Mouse (Mus musculus) stomach, embryonic 15.5 days (tissue): ENCODE data around the gene Swsap1. TPM values are rescaled to one million over a fixed set of nuclear protein-coding genes. Genes with fewer than 3 reads are reported as not detected.
A peak's percentile ranks its signal among the peaks of the same experiment; 100 is the strongest.

Source experiments
- ATAC-seq: fragments of 200-750 bp; cut with Nextera tagmentation; 2 replicates; pipeline ENCODE4 v1.8.0; 2017; ENCODE audit warnings: low read depth, moderate number of reproducible peaks, moderate TSS enrichment; ENCODE audit not compliant: insufficient read depth, low FRiP score
- H3K27ac ChIP-seq: fragments of 300-500 bp; sonication (generic); 2 replicates; pipeline ENCODE4 v1.5.1; 2015; ENCODE audit warnings: mild to moderate bottlenecking, inconsistent platforms
- H3K27me3 ChIP-seq: fragments of 300-500 bp; sonication (generic); replicated peaks from 2 replicates; pipeline ENCODE4 v1.6.1; 2015; ENCODE audit warnings: inconsistent platforms
- H3K36me3 ChIP-seq: fragments of 300-500 bp; sonication (generic); 2 replicates; pipeline ENCODE4 v1.6.1; 2015; ENCODE audit warnings: inconsistent platforms
- H3K4me1 ChIP-seq: fragments of 300-500 bp; sonication (generic); 2 replicates; pipeline ENCODE4 v1.6.1; 2015; ENCODE audit warnings: inconsistent platforms
- H3K4me2 ChIP-seq: fragments of 300-500 bp; sonication (generic); 2 replicates; pipeline ENCODE4 v1.6.1; 2015; ENCODE audit warnings: mild to moderate bottlenecking, inconsistent platforms
- H3K4me3 ChIP-seq: fragments of 300-500 bp; sonication (generic); replicated peaks from 2 replicates; pipeline ENCODE4 v1.5.1; 2015; ENCODE audit warnings: inconsistent platforms
- H3K9ac ChIP-seq: fragments of 300-500 bp; sonication (generic); 2 replicates; pipeline ENCODE4 v1.6.1; 2015; ENCODE audit warnings: inconsistent platforms
- H3K9me3 ChIP-seq: fragments of 300-500 bp; sonication (generic); 2 replicates; pipeline ENCODE4 v1.6.1; 2016; ENCODE audit warnings: inconsistent platforms
- WGBS: fragments of 180-500 bp; shearing (Covaris S2); methylation state at CpG from one replicate; pipeline ENCODE4 v1.1.7; 2015; 5-methylcytosine and 5-hydroxymethylcytosine counted together
- polyA plus RNA-seq: library from polyadenylated mRNA; unstranded; fragments of >200 nt; fragmentation: Nextera tagmentation; extraction: Ambion mirVana; gene quantifications from 2 replicates; pipeline ENCODE4 v1.2.1, GENCODE M21; 2015

Swsap1 gene
- polyA plus RNA-seq, 1 experiment from 2014 or later = 6.2 TPM

GRCm38 (mm10) chr9:22000296-22000695, 44.7 kb downstream of the Swsap1 start:
- Histone ChIP-seq H3K4me2 (no peak overlapping the region), H3K27ac (no peak overlapping the region), H3K4me1 (peaks cover 22% of the 10 kb centered on the region), H3K4me3 (no peak overlapping the region), H3K36me3 (0 out of 2 replicates have a peak, but pooled peaks cover 8% of the 10 kb centered on the region), H3K27me3 (no peaks in the 10 kb centered on the region), H3K9ac (no peak overlapping the region), H3K9me3 (no peaks in the 10 kb centered on the region)
- 90% methylated on average over 6 of the region's 6 CpGs for WGBS
- no peak for ATAC-seq

- H3K27me3 ChIP-seq = no peaks in the 10 kb centered on the region
- H3K4me2 ChIP-seq = no peak overlapping the region
- H3K27ac ChIP-seq = no peak overlapping the region
- H3K4me1 ChIP-seq = peaks cover 22% of the 10 kb centered on the region
- no peak overlapping the region for H3K9ac ChIP-seq
- no peaks in the 10 kb centered on the region for H3K9me3 ChIP-seq
- no peak overlapping the region for H3K4me3 ChIP-seq
- no peak for ATAC-seq
- peaks cover 14% of the 10 kb centered on the region; the same call in 1 of the 2 replicates for H3K36me3 ChIP-seq
- WGBS = 80% methylated on average over 4 of the region's 4 CpGs
These were observed 46.1 kb downstream of the Swsap1 start for GRCm38 (mm10) chr9:22001633-22002032.

DNA sequence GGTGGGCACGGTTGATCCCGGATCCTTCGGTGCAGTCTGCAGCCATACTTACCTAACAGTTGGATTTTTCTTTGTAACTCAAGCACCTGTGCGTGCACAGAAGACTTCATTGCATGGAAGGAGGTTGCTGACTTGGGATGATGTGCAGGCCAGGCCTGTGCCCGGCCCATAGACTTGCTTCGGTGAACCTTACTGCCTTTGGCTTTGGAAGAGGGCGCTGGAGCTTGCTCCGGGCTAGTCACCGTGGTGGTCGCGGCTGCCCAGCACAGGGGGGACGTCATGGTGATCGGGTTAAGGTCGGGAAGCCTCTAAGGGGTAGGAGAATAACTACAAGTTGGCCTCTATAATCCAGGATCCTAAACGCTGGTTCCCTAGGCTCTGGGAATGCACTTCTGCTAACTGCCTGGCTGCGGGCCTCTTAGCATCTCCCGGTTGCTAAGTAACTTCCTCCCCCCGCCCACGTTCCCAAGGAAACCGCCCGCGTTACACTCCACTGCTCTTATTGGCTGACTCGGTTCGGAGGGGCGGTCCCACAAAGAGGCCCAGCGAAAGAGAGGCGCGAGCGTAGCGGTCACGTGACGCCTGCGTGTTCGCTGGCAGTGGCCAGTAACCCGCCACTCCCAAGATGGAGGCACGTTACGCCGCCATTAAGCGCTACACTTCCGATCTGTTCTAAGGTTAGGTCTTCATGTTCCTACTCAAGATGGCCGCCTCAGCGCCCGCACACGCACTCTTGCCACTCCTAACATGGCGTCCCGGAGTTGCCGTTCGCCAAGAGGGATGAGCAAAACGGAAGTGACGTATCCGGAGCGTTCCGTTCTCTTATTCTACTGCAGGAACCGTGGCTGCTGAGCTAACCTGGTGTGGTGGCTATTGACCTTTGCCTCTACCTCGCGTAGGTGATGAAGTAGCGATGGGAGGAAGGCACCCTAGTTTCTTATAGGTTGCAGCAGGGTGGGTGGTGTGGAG, 46.9 kb downstream of the Swsap1 start, which contains the start of the genes Ccdc151 and Prkcsh:
Ccdc151 (minus strand) TSS at position 441 of the 969 bp plus-strand sequence.
Prkcsh (plus strand) TSS at position 613 of the 969 bp plus-strand sequence.
- H3K9ac ChIP-seq = peak within 1 kb of the TSS; percentile 45; the same call in 1 of the 2 replicates
- H3K27ac ChIP-seq = peak within 1 kb of the TSS; percentile 63
- H3K4me2 ChIP-seq = peak within 1 kb of the TSS; percentile 84
- H3K36me3 ChIP-seq = peaks cover 20% of the 10 kb centered on the region; the same call in 1 of the 2 replicates
- no peaks in the 10 kb centered on the region for H3K27me3 ChIP-seq
- no peaks in the 10 kb centered on the region for H3K9me3 ChIP-seq
- 7% methylated on average over 57 of the region's 57 CpGs for WGBS
- peak; percentile 100 for ATAC-seq
- H3K4me3 ChIP-seq = peak within 1 kb of the TSS; percentile 74
- peaks cover 22% of the 10 kb centered on the region for H3K4me1 ChIP-seq

- H3K4me2 ChIP-seq = peak overlapping the region; percentile 84
- H3K27ac ChIP-seq = peak overlapping the region; percentile 63
- H3K27me3 ChIP-seq = no peaks in the 10 kb centered on the region
- H3K36me3 ChIP-seq = peaks cover 25% of the 10 kb centered on the region; the same call in 1 of the 2 replicates
- H3K9me3 ChIP-seq = no peaks in the 10 kb centered on the region
- H3K4me3 ChIP-seq = peak overlapping the region; percentile 74
- peaks cover 22% of the 10 kb centered on the region for H3K4me1 ChIP-seq
- ATAC-seq = no peak
- peak overlapping the region; percentile 45; the same call in 1 of the 2 replicates for H3K9ac ChIP-seq
- under 1% methylated on average over 18 of the region's 18 CpGs for WGBS
These were observed 47.6 kb downstream of the Swsap1 start for GRCm38 (mm10) chr9:22003163-22003554.

DNA sequence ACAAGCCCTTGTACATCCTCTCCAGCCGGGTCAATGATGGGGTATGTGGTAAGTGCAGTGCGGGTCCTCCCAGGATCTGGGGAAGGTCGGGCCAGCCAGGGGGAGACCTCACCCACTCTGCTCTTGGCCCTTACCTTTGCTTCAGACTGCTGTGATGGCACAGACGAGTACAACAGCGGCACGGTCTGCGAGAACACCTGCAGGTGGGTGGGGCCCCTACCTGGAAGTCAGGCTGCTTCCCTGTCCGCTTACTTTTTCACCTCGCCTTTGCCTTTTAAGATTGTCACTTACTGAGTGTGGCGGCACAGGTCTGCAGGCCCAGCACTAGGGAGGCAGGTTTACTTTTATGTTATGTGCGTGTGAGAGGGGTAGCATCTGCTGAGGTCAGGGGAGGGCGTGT, 49.0 kb downstream of the Swsap1 start:
- no peak overlapping the region for H3K9ac ChIP-seq
- WGBS = 87% methylated on average over 12 of the region's 12 CpGs
- ATAC-seq = no peak
- H3K4me1 ChIP-seq = peaks cover 22% of the 10 kb centered on the region
- no peak overlapping the region for H3K4me2 ChIP-seq
- no peaks in the 10 kb centered on the region for H3K9me3 ChIP-seq
- H3K27me3 ChIP-seq = no peaks in the 10 kb centered on the region
- peaks cover 38% of the 10 kb centered on the region for H3K36me3 ChIP-seq
- no peak overlapping the region for H3K4me3 ChIP-seq
- no peak overlapping the region for H3K27ac ChIP-seq

Other genes with a start within 250 kb of the Swsap1 start
- gene Ldlr, start 232.3 kb upstream of the Swsap1 start, polyA plus RNA-seq = 53.8 and 61.0 TPM in 2 replicates
- 110 and 119 TPM in 2 replicates for gene Spc24, start 195.5 kb upstream of the Swsap1 start, polyA plus RNA-seq
- gene Kank2, start 157.0 kb upstream of the Swsap1 start, polyA plus RNA-seq = 21.1 and 22.7 TPM in 2 replicates
- 5.9 and 8.1 TPM in 2 replicates for gene Angptl8, start 120.2 kb upstream of the Swsap1 start, polyA plus RNA-seq
- gene Dock6, start 103.1 kb upstream of the Swsap1 start, polyA plus RNA-seq = 41.8 and 44.7 TPM in 2 replicates
- gene Rab3d, start 37.6 kb upstream of the Swsap1 start, polyA plus RNA-seq = 72.0 and 75.8 TPM in 2 replicates
- 4.4 and 5.2 TPM in 2 replicates for gene Ccdc159, start 28.3 kb upstream of the Swsap1 start, polyA plus RNA-seq
- 70.7 and 74.5 TPM in 2 replicates for gene Tmem205, start 28.2 kb upstream of the Swsap1 start, polyA plus RNA-seq
- gene Plppr2, start 18.7 kb upstream of the Swsap1 start, polyA plus RNA-seq = 7.9 and 8.1 TPM in 2 replicates
- gene Epor, start 7.8 kb downstream of the Swsap1 start, polyA plus RNA-seq = 8.5 and 14.7 TPM in 2 replicates
- gene Rgl3, start 33.7 kb downstream of the Swsap1 start, polyA plus RNA-seq = 5.0 TPM in 2 replicates
- 0.32 and 0.45 TPM in 2 replicates for gene Ccdc151, start 46.9 kb downstream of the Swsap1 start, polyA plus RNA-seq
- 105 and 113 TPM in 2 replicates for gene Prkcsh, start 47.1 kb downstream of the Swsap1 start, polyA plus RNA-seq
- gene Elavl3, start 96.3 kb downstream of the Swsap1 start, polyA plus RNA-seq = 2.8 TPM in 2 replicates
- not detected in 2 replicates for gene Gm49318, start 115.5 kb downstream of the Swsap1 start, polyA plus RNA-seq
- 12.6 and 14.1 TPM in 2 replicates for gene Zfp653, start 115.6 kb downstream of the Swsap1 start, polyA plus RNA-seq
- gene Ecsit, start 129.7 kb downstream of the Swsap1 start, polyA plus RNA-seq = 40.4 and 42.8 TPM in 2 replicates
- gene Cnn1, start 143.5 kb downstream of the Swsap1 start, polyA plus RNA-seq = 403 and 444 TPM in 2 replicates
- 163 and 165 TPM in 2 replicates for gene Elof1, start 161.4 kb downstream of the Swsap1 start, polyA plus RNA-seq
- 29.4 and 38.3 TPM in 2 replicates for gene Acp5, start 180.0 kb downstream of the Swsap1 start, polyA plus RNA-seq
- 88.6 and 97.2 TPM in 2 replicates for gene Pigyl, start 201.1 kb downstream of the Swsap1 start, polyA plus RNA-seq
- gene Zfp872, start 232.3 kb downstream of the Swsap1 start, polyA plus RNA-seq = 1.7 and 1.9 TPM in 2 replicates